Mouse (Mus musculus): ENCODE data around the gene Chrdl2.

DNA sequence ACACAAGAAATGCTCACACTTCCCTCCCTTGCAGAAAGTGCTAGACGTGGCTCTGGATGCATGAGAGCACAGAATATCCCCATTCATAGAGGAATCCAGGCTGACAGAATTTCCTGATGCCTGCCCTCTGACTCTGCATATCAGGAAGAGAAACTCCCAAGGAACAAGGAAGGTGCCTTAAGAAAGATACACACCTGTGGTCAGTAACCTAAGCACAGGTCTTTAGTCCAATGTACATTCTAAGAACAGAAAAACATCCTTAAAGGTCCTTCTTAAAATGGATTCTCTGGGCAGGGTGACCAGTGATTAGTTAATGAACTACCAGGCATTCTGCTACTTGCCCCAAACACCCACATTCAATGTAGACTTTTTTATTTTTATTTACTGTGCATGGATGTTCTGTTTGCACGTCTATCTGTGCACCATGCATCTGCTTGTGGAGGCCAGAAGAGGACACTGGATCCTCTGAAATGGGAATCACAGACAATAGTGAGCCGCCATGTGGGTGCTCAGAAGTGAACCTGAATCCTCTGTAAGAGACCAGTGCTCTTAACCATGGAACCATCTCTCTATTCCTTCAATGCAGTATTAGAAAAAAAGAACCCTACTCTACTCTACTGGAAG, 42.6 kb upstream of the Chrdl2 start:
- 0 out of 2 replicates have a peak, but pooled peaks have one; percentile 29 for TF ChIP-seq POLR2A (IDR thresholded peaks at IDR 0.05; ENCODE audit: insufficient read depth, low read depth, low read length)
- TF ChIP-seq CTCF (IDR thresholded peaks at IDR 0.05): no peak
- TF ChIP-seq EP300 (IDR thresholded peaks at IDR 0.05; ENCODE audit: insufficient read depth, low read depth, low read length): no peak

Measured in heart, adult 2 months (tissue).